Mouse (Mus musculus) midbrain, embryonic 15.5 days (tissue): ENCODE measurements at regions not wholly inside any gene's neighbourhood (a gene's known extent, or its start where the extent isn't known, plus 50 kb on each side); places are given as distances from the start of the nearest gene placed in this dataset.

ENCODE experiments used
- ATAC-seq: fragments of 200-750 bp; cut with Nextera tagmentation; replicated peaks from 2 replicates; pipeline ENCODE4 v1.8.0; 2017; ENCODE audit warnings: moderate TSS enrichment
- H3K27ac ChIP-seq: fragments of 300-500 bp; sonication (generic); 2 replicates; pipeline ENCODE4 v1.5.1; 2015; ENCODE audit warnings: mild to moderate bottlenecking, inconsistent platforms
- H3K27me3 ChIP-seq: fragments of 300-500 bp; sonication (generic); replicated peaks from 2 replicates; pipeline ENCODE4 v1.6.1; 2015; ENCODE audit warnings: inconsistent platforms
- H3K36me3 ChIP-seq: fragments of 300-500 bp; sonication (generic); replicated peaks from 2 replicates; pipeline ENCODE4 v1.6.1; 2015; ENCODE audit warnings: inconsistent platforms
- H3K4me1 ChIP-seq: fragments of 300-500 bp; sonication (generic); 2 replicates; pipeline ENCODE4 v1.6.1; 2015; ENCODE audit warnings: inconsistent platforms
- H3K4me2 ChIP-seq: fragments of 300-500 bp; sonication (generic); 2 replicates; pipeline ENCODE4 v1.6.1; 2015; ENCODE audit warnings: inconsistent platforms, mild to moderate bottlenecking, moderate library complexity
- H3K4me3 ChIP-seq: fragments of 300-500 bp; sonication (generic); 2 replicates; pipeline ENCODE4 v1.5.1; 2015; ENCODE audit warnings: mild to moderate bottlenecking, inconsistent platforms
- H3K9ac ChIP-seq: fragments of 300-500 bp; sonication (generic); 2 replicates; pipeline ENCODE4 v1.6.1; 2015; ENCODE audit warnings: mild to moderate bottlenecking, inconsistent platforms
- H3K9me3 ChIP-seq: fragments of 300-500 bp; sonication (generic); 2 replicates; pipeline ENCODE4 v1.6.1; 2016; ENCODE audit warnings: inconsistent platforms
- WGBS: fragments of 180-500 bp; shearing (Covaris S2); methylation state at CpG from one replicate; pipeline ENCODE4 v1.1.7; 2015; ENCODE audit warnings: mixed read lengths; 5-methylcytosine and 5-hydroxymethylcytosine counted together

DNA sequence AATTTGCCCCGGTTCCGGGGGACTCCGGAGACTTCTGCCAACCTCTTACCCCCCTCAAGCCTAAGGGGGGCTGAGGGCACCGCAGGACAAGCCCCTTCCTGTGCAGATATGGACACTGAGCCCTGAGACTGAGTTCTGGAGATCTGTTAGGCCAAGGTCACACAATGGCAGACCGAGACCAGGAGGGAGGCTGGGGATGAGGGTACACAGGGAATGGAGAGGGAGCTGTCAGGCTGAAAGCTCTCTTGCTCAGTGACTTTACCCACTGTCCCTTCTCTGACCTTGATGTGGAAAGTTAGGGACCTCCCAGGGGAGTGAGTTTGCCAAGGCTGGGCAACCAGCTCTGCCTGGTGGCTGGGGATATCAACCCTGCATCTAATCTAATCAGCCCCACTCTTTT, 82.7 kb downstream of the Cstad start:
- peak; percentile 10; the same call in 1 of the 2 replicates for ATAC-seq
- peaks cover 31% of the 10 kb centered on the region for H3K4me1 ChIP-seq
- peak overlapping the region; percentile 95 for H3K27ac ChIP-seq
- H3K36me3 ChIP-seq = no peaks in the 10 kb centered on the region
- peaks cover 5% of the 10 kb centered on the region; the same call in 1 of the 2 replicates for H3K9me3 ChIP-seq
- H3K4me2 ChIP-seq = peak overlapping the region; percentile 55
- peak overlapping the region; percentile 32 for H3K4me3 ChIP-seq
- peak overlapping the region; percentile 56 for H3K9ac ChIP-seq
- no peaks in the 10 kb centered on the region for H3K27me3 ChIP-seq
- WGBS = 9% methylated on average over 5 of the region's 5 CpGs

DNA sequence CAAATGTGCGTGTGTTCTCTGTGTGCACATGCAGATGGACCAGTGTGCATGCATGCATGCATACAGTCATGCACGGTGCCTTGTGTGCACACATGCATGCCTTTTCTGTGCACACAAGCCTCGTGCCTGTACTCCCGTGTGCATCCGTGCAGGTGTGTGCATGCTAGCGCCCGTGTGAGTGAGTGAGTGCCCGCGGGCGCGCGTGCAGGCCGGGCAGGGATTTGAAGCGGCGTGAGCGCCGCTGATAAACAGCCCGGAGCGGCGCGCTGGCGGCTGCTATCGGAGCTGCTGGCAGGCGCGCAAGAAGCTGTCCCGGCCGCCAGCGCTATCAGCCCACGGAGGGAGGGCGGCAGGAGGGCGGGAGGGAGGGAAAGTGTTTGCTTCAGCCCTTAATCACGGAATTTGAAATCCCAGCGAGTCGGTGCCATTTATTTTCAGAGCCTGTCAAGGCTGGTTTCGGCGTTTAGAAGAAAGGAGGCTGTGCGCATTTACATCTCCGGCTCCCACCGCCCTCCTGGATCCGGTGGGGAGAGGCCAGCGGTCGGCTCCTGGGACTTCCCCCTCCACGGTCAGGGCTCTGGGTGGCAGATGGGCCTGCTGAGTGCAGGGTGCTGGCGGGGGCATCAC, 82.1 kb downstream of the Cstad start:
- Histone ChIP-seq H3K4me3 (peak overlapping the region; percentile 32), H3K27ac (peak overlapping the region; percentile 95), H3K4me2 (peak overlapping the region; percentile 55), H3K9me3 (peaks cover 5% of the 10 kb centered on the region; the same call in 1 of the 2 replicates), H3K27me3 (no peaks in the 10 kb centered on the region), H3K9ac (peak overlapping the region; percentile 56), H3K4me1 (peaks cover 26% of the 10 kb centered on the region), H3K36me3 (no peaks in the 10 kb centered on the region)
- peak; percentile 81 for ATAC-seq
- WGBS = under 1% methylated on average over 44 of the region's 44 CpGs

DNA sequence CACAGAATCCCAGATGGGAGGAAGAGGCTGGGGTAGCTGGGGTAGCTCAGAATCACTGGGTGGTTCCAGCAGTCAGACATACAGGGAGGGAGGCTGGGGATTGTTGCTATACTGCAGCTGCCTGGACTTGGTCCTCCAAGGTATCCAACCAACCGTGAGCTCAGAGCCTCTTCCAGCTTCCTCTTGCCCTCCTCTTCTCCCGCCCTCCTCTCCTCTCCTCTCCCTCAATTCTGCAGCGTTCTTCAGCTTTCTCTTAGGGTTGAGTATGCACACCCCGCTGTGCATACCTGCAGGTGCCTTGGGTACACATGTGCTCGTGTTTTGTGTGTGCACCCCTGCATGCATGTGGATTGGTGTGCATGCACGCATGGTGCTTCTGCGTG, 81.6 kb downstream of the Cstad start:
- peak overlapping the region; percentile 95 for H3K27ac ChIP-seq
- peak overlapping the region; percentile 56 for H3K9ac ChIP-seq
- H3K9me3 ChIP-seq = peaks cover 5% of the 10 kb centered on the region; the same call in 1 of the 2 replicates
- WGBS = 4% methylated on average over 7 of the region's 7 CpGs
- no peaks in the 10 kb centered on the region for H3K36me3 ChIP-seq
- peaks cover 28% of the 10 kb centered on the region for H3K4me1 ChIP-seq
- ATAC-seq = peak; percentile 61
- H3K4me2 ChIP-seq = peak overlapping the region; percentile 55
- no peaks in the 10 kb centered on the region for H3K27me3 ChIP-seq
- peak overlapping the region; percentile 32 for H3K4me3 ChIP-seq

- ATAC-seq = peak; percentile 34; the same call in 1 of the 2 replicates
- 73% methylated on average over 2 of the region's 2 CpGs for WGBS
- no peaks in the 10 kb centered on the region for H3K27me3 ChIP-seq
- H3K4me1 ChIP-seq = peaks cover 30% of the 10 kb centered on the region
- no peak overlapping the region for H3K4me2 ChIP-seq
- peak overlapping the region; percentile 95 for H3K27ac ChIP-seq
- H3K9me3 ChIP-seq = peaks cover 5% of the 10 kb centered on the region; the same call in 1 of the 2 replicates
- no peak overlapping the region for H3K9ac ChIP-seq
- no peak overlapping the region for H3K4me3 ChIP-seq
- no peaks in the 10 kb centered on the region for H3K36me3 ChIP-seq
Measured at GRCm38 (mm10) chr2:30675839-30676238, 81.0 kb downstream of the Cstad start.

DNA sequence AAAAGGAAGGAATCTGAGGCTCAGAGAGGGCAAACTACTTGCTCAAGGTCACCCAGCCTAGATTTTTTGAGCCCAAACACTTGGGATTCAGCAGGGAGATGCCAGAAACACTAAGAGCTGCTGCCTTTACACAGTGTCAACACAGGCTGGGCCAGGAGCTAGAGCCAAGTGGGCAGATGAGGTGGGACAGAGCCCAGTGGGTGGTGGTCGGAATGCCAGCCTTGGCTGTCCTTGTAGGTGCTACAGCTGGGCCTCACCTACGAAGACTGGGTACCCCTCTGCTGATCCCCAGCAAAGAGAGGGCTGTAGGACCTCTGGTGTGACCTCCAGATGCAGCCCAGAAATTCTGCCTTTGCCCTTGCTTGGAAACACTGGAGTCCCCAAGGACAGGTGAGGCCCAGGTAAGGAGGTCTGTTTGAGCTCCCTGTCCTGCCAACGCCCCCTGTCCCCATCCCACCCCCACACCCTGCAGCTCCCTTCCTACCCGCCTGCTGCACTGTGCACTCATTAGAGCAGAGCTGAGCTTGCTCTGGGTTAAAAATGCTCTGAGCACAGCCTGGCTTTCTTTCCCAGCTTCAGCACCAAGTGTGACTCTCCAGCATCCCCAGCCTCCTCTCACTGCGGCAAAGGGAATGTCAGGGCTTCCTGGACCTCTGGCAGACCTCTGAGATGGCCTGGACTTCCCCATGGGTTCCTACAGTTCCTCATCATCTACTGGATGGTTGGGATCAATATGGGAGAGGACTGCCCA, 76.2 kb downstream of the Cstad start:
- Histone ChIP-seq H3K36me3 (no peaks in the 10 kb centered on the region), H3K27me3 (no peaks in the 10 kb centered on the region), H3K4me2 (no peak overlapping the region), H3K4me3 (no peak overlapping the region), H3K9me3 (no peaks in the 10 kb centered on the region), H3K9ac (no peak overlapping the region), H3K27ac (0 out of 2 replicates have a peak overlapping the region, but pooled peaks have one; percentile 55), H3K4me1 (peaks cover 29% of the 10 kb centered on the region)
- 69% methylated on average over 5 of the region's 5 CpGs for WGBS
- no peak for ATAC-seq

DNA sequence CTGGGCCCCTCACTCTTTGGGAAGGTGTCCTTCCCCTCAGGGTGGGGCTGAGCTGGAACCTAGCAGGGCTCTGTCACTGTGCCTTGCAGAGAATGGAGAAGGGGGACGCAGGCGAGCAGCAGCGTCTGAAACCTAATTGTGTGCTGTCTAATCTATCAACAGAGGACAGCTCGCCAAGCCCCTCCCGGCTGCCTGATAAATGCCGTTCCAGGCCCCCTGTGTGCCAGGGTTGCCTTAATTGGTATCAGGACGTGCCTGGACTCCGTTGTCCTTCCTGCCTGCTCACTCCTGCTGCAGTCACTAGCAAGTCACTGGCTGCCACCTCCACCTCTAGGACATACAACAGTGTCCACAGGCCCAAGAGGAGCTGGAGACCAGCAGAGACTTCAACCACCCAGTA, 72.6 kb downstream of the Cstad start:
- H3K36me3 ChIP-seq = no peaks in the 10 kb centered on the region
- no peak overlapping the region for H3K4me2 ChIP-seq
- 0 out of 2 replicates have a peak, but pooled peaks have one; percentile 31 for ATAC-seq
- H3K9ac ChIP-seq = no peak overlapping the region
- H3K4me3 ChIP-seq = no peak overlapping the region
- no peaks in the 10 kb centered on the region for H3K27me3 ChIP-seq
- 7% methylated on average over 8 of the region's 8 CpGs for WGBS
- H3K9me3 ChIP-seq = no peaks in the 10 kb centered on the region
- peak overlapping the region; percentile 75 for H3K27ac ChIP-seq
- H3K4me1 ChIP-seq = peaks cover 24% of the 10 kb centered on the region

DNA sequence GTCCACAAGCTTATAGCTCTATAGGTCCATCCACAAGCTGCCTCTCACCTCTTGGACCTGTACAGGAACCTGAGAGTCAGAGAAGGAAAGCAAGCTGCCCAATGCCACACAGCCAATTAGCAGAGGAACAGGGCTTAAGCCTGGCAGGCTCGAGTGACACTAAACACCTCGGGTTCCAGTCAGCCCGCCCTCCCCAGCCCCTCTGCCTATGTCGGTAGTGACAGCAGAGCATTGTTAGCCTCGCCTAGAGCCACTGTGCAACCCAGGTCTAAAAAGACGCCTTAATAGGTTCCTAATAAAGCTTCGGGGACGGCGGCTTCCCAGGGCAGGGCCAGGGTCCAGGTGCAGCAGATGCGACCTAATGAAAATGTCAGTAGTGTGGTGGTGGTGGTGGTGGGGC, 66.3 kb downstream of the Cstad start:
- H3K4me3 ChIP-seq = no peak overlapping the region
- no peaks in the 10 kb centered on the region for H3K36me3 ChIP-seq
- peak overlapping the region; percentile 99 for H3K27ac ChIP-seq
- no peak overlapping the region for H3K9ac ChIP-seq
- peaks cover 59% of the 10 kb centered on the region for H3K4me1 ChIP-seq
- no peaks in the 10 kb centered on the region for H3K27me3 ChIP-seq
- no peak overlapping the region for H3K4me2 ChIP-seq
- no peaks in the 10 kb centered on the region for H3K9me3 ChIP-seq
- 30% methylated on average over 10 of the region's 10 CpGs for WGBS
- ATAC-seq = no peak

DNA sequence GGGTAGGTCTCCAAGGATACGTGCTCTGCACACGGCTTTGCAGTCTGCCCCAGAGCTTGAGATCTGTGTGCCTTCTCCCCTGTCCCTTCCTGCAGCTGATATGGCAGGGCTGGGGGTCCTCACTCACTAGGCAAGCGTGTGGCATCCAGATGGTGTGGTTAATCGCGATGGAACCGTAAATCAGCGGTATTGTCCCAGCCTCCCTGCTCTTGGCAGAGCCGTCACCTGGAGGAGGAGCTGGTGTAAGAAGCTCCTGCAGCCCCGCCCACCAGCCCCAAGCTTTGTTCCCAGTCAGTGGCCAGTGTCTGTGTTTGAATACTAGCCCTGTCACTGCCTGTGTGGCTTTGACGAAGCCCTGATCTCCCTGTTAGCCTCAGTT, 65.8 kb downstream of the Cstad start:
- Histone ChIP-seq H3K27me3 (no peaks in the 10 kb centered on the region), H3K4me3 (no peak overlapping the region), H3K9me3 (no peaks in the 10 kb centered on the region), H3K36me3 (no peaks in the 10 kb centered on the region), H3K4me1 (peaks cover 64% of the 10 kb centered on the region), H3K9ac (peak overlapping the region; percentile 20; the same call in 1 of the 2 replicates), H3K4me2 (no peak overlapping the region; the same call in 1 of the 2 replicates), H3K27ac (peak overlapping the region; percentile 99)
- ATAC-seq = no peak
- WGBS = 12% methylated on average over 10 of the region's 10 CpGs

GRCm38 (mm10) chr2:30659836-30660612, 65.2 kb downstream of the Cstad start:
- H3K27me3 ChIP-seq = no peaks in the 10 kb centered on the region
- no peak for ATAC-seq
- peaks cover 70% of the 10 kb centered on the region for H3K4me1 ChIP-seq
- no peaks in the 10 kb centered on the region for H3K9me3 ChIP-seq
- peak overlapping the region; percentile 20; the same call in 1 of the 2 replicates for H3K9ac ChIP-seq
- H3K4me3 ChIP-seq = no peak overlapping the region
- 30% methylated on average over 11 of the region's 11 CpGs for WGBS
- H3K4me2 ChIP-seq = no peak overlapping the region; the same call in 1 of the 2 replicates
- no peaks in the 10 kb centered on the region for H3K36me3 ChIP-seq
- peak overlapping the region; percentile 99 for H3K27ac ChIP-seq

GRCm38 (mm10) chr2:30658844-30659555, 64.2 kb downstream of the Cstad start:
- peak overlapping the region; percentile 32 for H3K9ac ChIP-seq
- H3K4me2 ChIP-seq = peak overlapping the region; percentile 56
- peaks cover 80% of the 10 kb centered on the region for H3K4me1 ChIP-seq
- no peaks in the 10 kb centered on the region for H3K36me3 ChIP-seq
- peak; percentile 53 for ATAC-seq
- peak overlapping the region; percentile 99 for H3K27ac ChIP-seq
- H3K9me3 ChIP-seq = no peaks in the 10 kb centered on the region
- WGBS = 1% methylated on average over 16 of the region's 16 CpGs
- no peaks in the 10 kb centered on the region for H3K27me3 ChIP-seq
- no peak overlapping the region for H3K4me3 ChIP-seq
